Mouse (Mus musculus): Measurements from ENCODE around the gene Jade1. TPM values are rescaled to one million over a fixed set of nuclear protein-coding genes. Genes with fewer than 3 reads are reported as not detected.

The Jade1 gene
- total and polyA plus RNA-seq, 3 experiments, result 116 to 150 (median 134) TPM

GRCm38 (mm10) chr3:41557267-41557995, 1.9 kb downstream of the Jade1 start:
- H3K27ac ChIP-seq (ENCODE audit: control insufficient read depth, low read depth, low read length), result peak overlapping the region; percentile 81
- peaks cover 17 to 43% of the 10 kb centered on the region in 2 experiments for H3K36me3 ChIP-seq (ENCODE audit: control insufficient read depth in 1 of 2, insufficient read depth in 2 of 2, low read length in 2 of 2)
- H3K4me3 ChIP-seq (ENCODE audit: control insufficient read depth in 1 of 2, insufficient read depth in 1 of 2, low read depth in 2 of 2, low read length in 2 of 2), result peak overlapping the region; percentile 82 to 91
- H3K4me1 ChIP-seq (ENCODE audit: control insufficient read depth in 1 of 2, insufficient read depth in 2 of 2, low read length in 2 of 2), result peaks cover 4 to 11% of the 10 kb centered on the region in 2 experiments
- H3K9ac ChIP-seq (ENCODE audit: control insufficient read depth, low read depth, low read length, poor library complexity, severe bottlenecking), result peak overlapping the region; percentile 82
- peak; percentile 91 for DNase-seq (ENCODE audit: low read depth, low spot score)
- H3K9me3 ChIP-seq (replicated peaks; ENCODE audit: insufficient read depth, low read length), result no peaks in the 10 kb centered on the region
- H3K79me2 ChIP-seq (ENCODE audit: control insufficient read depth, insufficient read depth, low read length, poor library complexity), result peaks cover 62% of the 10 kb centered on the region
- H3K27me3 ChIP-seq (ENCODE audit: control insufficient read depth in 1 of 2, insufficient read depth in 2 of 2, low read length in 2 of 2), result no peaks in the 10 kb centered on the region
- TF ChIP-seq MAX (IDR thresholded peaks at IDR 0.05; ENCODE audit: low read length) (no peak; the same call in 1 of the 2 replicates), ZNF384 (IDR thresholded peaks at IDR 0.05; ENCODE audit: low read depth, low read length) (no peak), NELFE (IDR thresholded peaks at IDR 0.05; ENCODE audit: low read depth, low read length) (peak; percentile 60), USF1 (IDR thresholded peaks at IDR 0.05; ENCODE audit: low read depth, low read length) (no peak), ELF1 (IDR thresholded peaks at IDR 0.05; ENCODE audit: low read depth, low read length) (0 out of 2 replicates have a peak, but pooled peaks have one; percentile 23), MAFK (IDR thresholded peaks at IDR 0.05; ENCODE audit: borderline replicate concordance, low read depth, low read length) (no peak), MXI1 (IDR thresholded peaks at IDR 0.05; ENCODE audit: low read depth, low read length) (peak; percentile 84), POLR2AphosphoS2 (IDR thresholded peaks at IDR 0.05; ENCODE audit: low read length) (peak; percentile 76; the same call in 1 of the 2 replicates), MYC (IDR thresholded peaks at IDR 0.05; ENCODE audit: low read depth, low read length) (peak; percentile 62; the same call in 1 of the 2 replicates), BHLHE40 (IDR thresholded peaks at IDR 0.05; ENCODE audit: borderline replicate concordance, low read depth, low read length) (no peak), ZC3H11A (IDR thresholded peaks at IDR 0.05; ENCODE audit: low read depth, low read length) (no peak), CHD2 (IDR thresholded peaks at IDR 0.05; ENCODE audit: low read length) (no peak), SMC3 (IDR thresholded peaks at IDR 0.05; ENCODE audit: low read depth, low read length) (no peak), SIN3A (IDR thresholded peaks at IDR 0.05; ENCODE audit: low read length) (peak; percentile 80; the same call in 1 of the 2 replicates), POLR2AphosphoS5 (IDR thresholded peaks at IDR 0.05; ENCODE audit: borderline replicate concordance, low read depth, low read length) (no peak), GABPA (IDR thresholded peaks at IDR 0.05; ENCODE audit: low read depth, low read length) (no peak), CHD1 (IDR thresholded peaks at IDR 0.05; ENCODE audit: low read depth, low read length) (0 out of 2 replicates have a peak, but pooled peaks have one; percentile 11), ETS1 (IDR thresholded peaks at IDR 0.05; ENCODE audit: low read depth, low read length) (no peak), GATA1 (IDR thresholded peaks at IDR 0.05; ENCODE audit: low read depth, low read length) (0 out of 2 replicates have a peak, but pooled peaks have one; percentile 28), ZMIZ1 (IDR thresholded peaks at IDR 0.05; ENCODE audit: low read depth, low read length) (0 out of 2 replicates have a peak, but pooled peaks have one; percentile 7), KAT2A (conservative IDR thresholded peaks at IDR 0.05; ENCODE audit: low read depth, low read length) (no peak; the same call in 1 of the 2 replicates), UBTF (IDR thresholded peaks at IDR 0.05; ENCODE audit: borderline replicate concordance, insufficient read depth, low read depth, low read length) (no peak), EP300 (IDR thresholded peaks at IDR 0.05; ENCODE audit: low read depth in 1 of 2, low read length in 2 of 2) (no peak), ZKSCAN1 (IDR thresholded peaks at IDR 0.05; ENCODE audit: low read depth, low read length) (no peak), NRF1 (IDR thresholded peaks at IDR 0.05; ENCODE audit: insufficient read depth, low read depth, low read length, poor library complexity, severe bottlenecking) (no peak), TCF12 (IDR thresholded peaks at IDR 0.05; ENCODE audit: low read depth, low read length) (no peak), JUND (IDR thresholded peaks at IDR 0.05; ENCODE audit: low read depth, low read length) (no peak), TAL1 (IDR thresholded peaks at IDR 0.05; ENCODE audit: low read length) (no peak), E2F4 (IDR thresholded peaks at IDR 0.05; ENCODE audit: borderline replicate concordance, low read depth, low read length) (no peak), MAZ (IDR thresholded peaks at IDR 0.05; ENCODE audit: low read depth, low read length) (no peak), POLR2A (IDR thresholded peaks at IDR 0.05; ENCODE audit: control insufficient read depth in 1 of 2, insufficient read depth in 1 of 2, low read depth in 1 of 2, low read length in 2 of 2, poor library complexity in 1 of 2) (peak; percentile 33 to 69; a peak in 1 of 4 replicates), MYB (IDR thresholded peaks at IDR 0.05; ENCODE audit: low read depth, low read length) (no peak), RCOR1 (IDR thresholded peaks at IDR 0.05; ENCODE audit: low read depth, low read length) (no peak), CTCF (IDR thresholded peaks at IDR 0.05 in 2 of 3, conservative IDR thresholded peaks at IDR 0.05 in 1 of 3; ENCODE audit: control insufficient read depth in 1 of 3, insufficient read depth in 1 of 3, low read depth in 2 of 3, low read length in 3 of 3, poor library complexity in 1 of 3, severe bottlenecking in 1 of 3) (no peak), TBP (IDR thresholded peaks at IDR 0.05; ENCODE audit: low read depth, low read length) (peak; percentile 69; the same call in 1 of the 2 replicates), MEF2A (IDR thresholded peaks at IDR 0.05; ENCODE audit: extremely low read depth, insufficient replicate concordance, low read depth, low read length, poor library complexity, severe bottlenecking) (no peak)
